Mouse (Mus musculus): ENCODE measurements at regions not wholly inside any gene's neighbourhood (a gene's known extent, or its start where the extent isn't known, plus 50 kb on each side); places are given as distances from the start of the nearest gene placed in this dataset.
A peak's percentile ranks its signal among the peaks of the same experiment; 100 is the strongest.

DNA sequence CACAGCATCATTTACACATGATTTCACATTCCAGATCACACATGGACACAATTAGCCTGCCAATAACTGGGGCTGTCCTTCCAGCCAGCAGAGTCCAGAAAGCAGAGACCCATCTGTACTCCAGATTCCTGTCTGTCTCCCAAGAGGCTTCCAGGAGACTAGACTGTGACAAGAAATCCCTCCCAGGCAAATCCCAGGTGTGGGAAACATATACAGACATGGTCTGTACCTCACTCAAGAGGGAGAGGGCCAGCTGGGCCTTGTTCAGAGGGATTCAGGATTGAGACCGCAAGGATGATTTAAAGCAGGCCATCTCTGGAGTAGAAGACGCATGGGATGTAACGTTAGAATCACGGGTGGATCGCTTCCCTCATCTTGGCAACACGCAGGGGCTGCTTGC is 182.7 kb upstream of the Prr30 start:
- no peak for DNase-seq (ENCODE audit: low spot score in 2 of 2)

DNA sequence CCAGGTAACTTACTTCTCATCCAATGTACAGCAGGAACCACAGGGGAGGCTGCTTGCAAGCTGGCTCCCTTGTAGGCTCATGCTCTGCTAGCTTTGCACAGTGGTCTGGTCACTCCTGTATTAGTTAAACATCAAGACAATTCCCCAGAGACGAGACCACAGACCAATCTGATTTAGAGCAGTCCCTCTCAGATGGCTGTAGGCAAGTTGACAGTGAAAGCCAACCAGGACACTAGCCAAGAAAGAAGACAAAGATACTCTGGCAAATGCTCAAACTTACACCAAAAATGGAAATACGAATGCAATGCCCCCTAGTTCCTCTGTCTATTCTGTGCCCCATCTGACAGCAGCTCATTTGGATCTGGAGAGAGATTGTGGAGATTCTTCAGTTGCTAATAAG is 181.8 kb upstream of the Prr30 start:
- DNase-seq (ENCODE audit: low spot score in 2 of 2) = no peak

DNA sequence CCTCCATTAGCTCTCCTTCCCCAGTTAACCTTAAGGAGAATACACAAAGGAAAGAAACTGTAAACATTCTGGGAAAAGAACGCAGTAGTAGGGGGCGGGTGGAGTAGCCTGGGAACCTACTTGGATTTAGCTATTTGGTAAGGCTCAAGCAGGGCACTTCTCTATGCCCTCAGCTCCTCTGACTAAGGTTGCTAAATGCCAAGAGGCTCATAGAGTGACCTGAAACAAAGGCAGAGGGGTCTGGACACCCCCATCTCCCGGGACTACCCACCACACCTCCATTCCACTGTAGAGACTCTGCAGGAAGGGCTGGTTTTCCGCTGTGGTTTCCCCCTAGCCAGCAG is 179.5 kb upstream of the Prr30 start:
- DNase-seq (ENCODE audit: low spot score in 2 of 2) = no peak

DNA sequence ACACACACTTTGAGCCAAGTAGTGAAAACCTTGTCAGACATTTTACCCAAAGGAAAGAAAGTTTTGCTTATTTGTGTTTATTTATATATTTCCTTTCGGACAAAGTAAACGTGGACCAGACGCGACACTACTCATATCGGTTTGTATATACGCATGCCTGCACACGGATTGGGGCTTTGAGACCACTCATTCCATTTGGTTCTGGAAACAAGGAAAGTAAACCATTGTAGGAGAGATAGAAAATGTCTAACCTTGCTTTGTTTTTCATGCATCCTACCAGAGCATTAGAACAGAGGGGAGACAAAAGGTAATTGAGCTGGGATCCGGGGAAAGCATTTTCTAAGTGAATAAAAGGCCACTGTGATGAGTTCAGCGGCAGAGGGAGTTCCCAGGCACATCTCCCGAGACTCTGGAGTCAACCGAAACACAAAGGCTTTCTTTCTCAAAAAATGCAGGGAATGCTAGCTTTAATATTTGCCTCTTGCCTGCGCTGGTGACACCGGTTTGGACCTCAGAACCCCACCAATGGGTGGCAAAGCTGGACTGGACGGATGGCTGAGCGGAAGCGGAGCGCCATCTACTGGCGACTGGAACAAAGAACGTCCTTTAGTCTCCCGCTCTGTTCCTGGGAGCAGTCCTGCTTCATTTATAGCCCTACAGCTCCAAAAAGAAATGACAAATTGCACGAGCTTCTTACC is 179.0 kb upstream of the Prr30 start:
- DNase-seq (ENCODE audit: low spot score in 2 of 2) = peak; percentile 33 to 52

DNA sequence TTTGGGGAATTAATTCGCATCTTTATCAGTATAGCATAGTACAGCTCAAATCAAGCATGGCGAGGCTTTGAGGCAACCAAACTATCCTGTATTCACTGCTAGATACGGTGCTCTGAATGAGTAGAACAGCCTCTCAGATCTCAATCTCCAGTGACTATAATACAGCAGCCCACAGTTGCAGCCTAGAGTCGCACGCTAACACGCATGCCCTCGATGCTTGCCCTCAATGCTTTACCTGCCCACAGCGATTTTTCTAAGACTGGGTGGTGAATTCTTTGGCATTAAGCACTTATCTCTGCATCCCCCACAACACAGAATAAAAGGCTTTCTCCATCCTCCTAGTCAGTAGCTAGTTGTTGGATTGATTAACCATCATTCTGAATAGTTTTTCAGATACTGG is 178.4 kb upstream of the Prr30 start:
- DNase-seq (ENCODE audit: low spot score in 2 of 2) = no peak

DNA sequence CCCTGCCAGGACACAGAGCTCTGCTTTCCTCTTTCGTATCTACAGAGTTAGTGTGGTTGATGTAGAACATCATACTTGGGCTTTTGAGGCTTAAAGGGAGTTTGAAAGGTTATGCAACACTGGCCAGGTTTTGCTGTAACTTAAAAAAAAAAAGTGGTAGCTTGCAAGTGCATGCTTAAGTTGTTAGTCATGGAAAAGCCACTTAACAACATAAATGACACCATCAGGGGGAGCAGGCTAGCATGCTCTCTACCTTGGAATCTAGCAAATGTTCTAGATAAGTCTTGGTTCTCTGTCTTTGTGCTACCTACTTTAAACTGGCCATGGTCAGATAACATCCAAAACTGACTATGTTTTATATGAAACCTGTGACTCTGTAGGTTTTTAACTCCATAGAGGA is 176.6 kb upstream of the Prr30 start:
- DNase-seq (ENCODE audit: low spot score in 2 of 2) = no peak

DNA sequence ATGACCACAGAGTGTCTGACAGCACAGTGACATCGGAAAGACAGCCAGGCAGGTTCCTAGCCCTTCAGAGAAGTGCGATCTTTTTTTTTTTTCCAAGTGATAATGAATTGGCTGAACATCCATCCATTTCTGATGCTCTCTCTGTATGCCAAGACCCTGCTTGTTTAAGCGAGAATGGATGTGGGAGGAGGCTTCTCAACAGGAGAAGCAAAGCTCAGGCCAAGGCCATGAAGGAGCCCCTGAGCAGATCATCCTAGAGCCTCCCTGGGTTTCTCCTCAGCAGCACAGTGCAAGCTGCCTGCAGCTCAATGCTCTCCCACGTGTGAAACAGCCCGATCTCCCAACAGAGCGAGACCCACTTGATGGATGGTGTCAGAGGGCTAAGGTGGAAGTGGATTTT is 175.7 kb upstream of the Prr30 start:
- no peak for DNase-seq (ENCODE audit: low spot score in 2 of 2)

DNA sequence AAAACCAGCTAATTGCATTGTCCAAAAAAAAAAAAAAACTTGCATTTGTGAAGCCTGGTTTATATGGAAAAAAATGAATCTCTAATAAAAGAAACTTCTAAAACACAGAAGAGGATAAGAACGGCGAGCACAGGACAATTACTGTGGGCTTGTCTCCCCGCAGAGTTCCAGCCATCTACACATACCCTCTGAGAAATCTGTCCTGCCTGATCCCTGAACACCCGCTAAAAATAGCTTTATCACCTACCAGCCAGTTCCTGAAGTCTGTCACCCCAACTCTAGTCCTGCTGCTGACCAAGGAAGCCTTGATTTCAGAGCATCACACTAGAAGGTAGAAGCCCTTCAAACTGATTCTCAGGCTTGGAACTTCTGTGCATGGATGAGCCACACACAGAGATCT is 173.7 kb upstream of the Prr30 start:
- DNase-seq (ENCODE audit: low spot score in 2 of 2) = no peak

DNA sequence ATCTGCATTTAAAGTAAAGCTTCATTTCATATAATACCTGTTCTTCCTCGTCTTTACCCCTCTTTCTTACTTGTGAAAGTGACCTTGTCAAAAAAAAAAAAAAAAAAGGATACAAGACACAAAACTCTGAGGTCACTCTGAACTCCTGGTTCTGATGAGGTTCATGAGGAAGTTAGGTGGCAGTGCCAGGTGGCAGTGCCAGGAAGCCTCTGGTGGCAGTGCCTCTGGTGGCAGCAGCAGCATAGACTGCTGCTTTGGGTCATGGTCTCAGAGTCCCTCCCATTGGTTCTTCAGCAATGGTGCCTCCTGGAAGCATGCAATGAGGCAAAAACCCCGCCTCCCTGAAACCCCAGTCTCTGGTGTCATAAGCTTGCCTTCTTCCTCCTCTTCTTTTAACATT is 159.7 kb upstream of the Prr30 start:
- DNase-seq (ENCODE audit: low spot score in 2 of 2) = no peak

DNA sequence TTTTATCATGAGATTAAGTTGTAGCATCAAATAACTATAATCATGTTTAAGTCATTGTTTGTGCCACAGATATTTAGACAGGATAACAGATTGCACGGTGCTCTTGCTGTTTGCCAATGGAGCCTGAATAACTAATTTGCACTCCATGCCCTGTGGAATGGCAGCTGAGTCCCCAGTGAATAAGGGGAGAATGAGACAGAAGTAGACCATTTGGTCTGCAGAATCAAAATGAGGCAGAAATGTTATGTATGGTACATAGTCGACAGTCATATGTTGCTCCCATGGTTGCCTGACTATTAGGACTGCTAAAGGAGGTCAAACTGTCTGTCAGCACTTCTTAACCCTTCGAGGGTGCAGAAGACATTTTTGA is 152.9 kb upstream of the Prr30 start:
- DNase-seq (ENCODE audit: low spot score in 2 of 2) = no peak

DNA sequence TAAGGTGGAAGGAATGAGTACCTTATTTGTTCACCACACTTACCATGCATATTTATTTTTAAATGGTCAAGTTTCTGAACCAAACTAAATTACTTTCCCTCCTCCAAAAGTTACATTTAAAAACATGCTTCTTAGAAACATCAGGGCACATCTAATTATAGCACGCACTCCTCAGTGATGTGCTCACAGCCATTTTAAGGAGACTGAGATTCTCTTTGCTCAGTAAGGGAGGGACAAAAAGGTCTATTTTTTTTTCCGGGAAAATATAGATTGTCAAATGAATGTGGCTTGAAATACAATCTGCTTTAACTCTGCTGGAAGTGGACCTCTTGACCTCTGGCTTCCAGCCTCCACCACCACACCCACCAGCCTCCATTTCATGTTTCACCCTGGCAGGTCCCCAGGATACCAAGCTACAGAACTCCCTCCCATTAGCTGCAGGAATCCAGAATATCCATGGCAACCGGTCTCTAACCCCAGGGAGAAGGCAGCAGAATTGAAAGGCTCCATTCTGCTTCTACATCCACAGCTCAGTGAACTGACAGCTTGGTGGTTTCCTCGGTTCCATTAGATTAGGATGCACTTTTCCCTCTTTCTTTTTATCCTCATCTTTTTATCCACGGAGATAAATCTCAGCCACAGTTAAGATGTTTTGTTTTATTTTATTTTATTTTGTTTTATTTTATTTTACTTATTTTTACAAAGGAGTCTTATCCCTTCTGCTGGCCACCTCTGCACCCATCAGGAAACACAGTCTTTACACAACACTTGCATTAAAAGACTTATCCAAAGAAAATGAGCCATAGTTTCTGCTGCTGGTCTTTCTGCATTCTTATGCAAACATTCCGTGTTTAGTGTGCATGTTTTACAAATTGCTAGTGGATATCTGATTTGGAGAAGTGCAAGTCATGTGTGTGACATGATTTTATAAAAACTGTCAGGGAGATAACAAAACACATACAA is 152.2 kb upstream of the Prr30 start:
- no peak for DNase-seq (ENCODE audit: low spot score in 2 of 2)

DNA sequence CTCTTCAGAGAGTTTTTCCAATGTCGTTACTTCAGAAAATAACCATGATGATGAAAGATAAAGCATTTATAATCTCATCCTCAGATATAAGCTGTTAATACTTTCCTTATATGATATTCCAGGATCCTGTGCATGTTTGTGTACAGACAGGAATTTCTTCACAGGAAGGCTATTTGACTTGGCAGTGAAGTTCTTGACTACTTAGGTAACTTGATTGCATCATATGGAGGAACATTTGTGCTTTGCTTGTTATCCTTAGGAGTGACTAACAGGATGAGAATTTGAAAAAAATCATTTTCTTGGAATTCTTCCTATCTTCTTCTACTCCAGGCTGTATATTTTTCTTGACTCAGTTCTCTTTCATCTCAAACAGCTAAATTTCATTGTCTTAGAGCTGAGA is 140.2 kb upstream of the Prr30 start:
- DNase-seq (ENCODE audit: low spot score in 2 of 2) = no peak

DNA sequence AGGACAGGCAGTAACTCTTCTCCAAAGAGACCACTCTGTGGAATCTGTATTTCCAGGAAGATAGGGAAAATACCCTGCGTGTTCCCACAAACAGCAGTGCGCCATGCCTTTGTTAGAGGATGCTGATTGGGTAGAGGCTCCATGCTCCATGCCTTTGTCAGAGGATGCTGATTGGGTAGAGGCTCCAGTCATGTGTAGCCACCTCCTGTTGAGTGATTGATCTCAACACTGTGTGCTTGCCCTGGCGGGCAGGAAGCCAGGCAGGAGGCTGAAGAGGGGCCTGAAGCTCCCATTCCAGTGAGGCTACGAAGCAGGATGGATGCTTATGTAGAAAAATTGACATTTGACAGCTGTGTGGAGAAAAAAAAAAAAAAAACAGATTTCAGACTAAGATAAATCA is 131.9 kb upstream of the Prr30 start:
- DNase-seq (ENCODE audit: low spot score in 2 of 2) = no peak

DNA sequence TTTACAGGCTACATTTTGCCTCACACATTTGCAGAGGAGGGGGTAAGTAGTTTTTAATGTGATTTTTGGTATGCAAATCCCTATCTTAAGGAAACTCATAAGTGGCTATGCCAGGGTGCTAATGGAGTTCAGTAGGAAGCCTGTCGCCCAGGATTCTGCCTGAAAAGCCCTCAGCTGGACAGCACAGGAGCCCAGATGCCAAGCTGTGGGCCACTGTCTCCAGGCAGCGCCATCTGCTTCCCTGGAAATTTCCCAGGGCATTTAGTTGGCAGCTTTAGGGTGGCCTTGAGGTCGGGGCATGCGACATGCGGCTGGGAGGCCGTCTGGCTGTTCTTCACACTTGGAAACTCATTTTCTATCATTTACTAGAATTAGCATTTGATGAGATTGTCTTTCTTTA is 127.3 kb upstream of the Prr30 start:
- no peak for DNase-seq (ENCODE audit: low spot score in 2 of 2)

DNA sequence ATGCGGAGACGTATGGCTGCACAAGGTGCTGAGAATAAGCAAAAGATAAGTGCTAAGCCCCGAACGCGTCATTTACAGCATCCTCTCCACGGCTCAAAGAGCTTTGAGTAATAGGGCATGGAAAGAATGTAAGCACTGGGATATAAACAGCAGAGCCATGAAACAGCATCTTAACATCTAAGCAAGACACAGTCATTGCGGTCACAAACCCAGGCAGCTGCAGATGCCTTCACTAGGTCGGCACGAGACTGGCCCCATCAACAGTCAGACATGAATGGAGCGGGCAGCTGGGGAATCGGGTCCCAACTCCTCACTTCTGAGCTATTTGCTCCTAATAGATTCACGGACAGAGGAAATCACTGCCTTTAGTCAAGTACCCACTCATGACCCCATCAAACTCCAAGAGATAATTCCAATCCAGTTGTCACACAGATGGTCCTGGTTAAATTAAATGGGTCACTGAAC is 126.4 kb upstream of the Prr30 start:
- DNase-seq (ENCODE audit: low spot score in 2 of 2) = no peak

DNA sequence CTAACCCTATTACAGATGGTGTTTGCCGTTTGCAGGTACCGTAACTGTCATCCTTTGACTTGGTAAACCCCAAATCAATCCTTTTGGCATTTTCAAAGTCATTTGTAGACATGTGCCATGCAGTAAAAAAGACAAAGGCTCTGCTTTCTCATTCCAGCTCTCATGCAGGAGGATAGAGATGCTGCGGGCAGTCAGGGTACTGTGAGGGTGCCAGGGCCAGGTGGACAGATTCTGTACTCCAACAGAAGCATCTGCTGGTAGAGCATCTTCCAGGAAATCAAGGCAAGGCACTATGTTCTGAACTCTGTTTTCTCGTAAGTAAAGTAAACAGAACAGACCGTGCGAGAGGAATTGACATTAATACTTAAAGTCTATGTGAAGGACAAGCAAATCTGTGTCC is 123.2 kb upstream of the Prr30 start:
- DNase-seq (ENCODE audit: low spot score in 2 of 2) = no peak

DNA sequence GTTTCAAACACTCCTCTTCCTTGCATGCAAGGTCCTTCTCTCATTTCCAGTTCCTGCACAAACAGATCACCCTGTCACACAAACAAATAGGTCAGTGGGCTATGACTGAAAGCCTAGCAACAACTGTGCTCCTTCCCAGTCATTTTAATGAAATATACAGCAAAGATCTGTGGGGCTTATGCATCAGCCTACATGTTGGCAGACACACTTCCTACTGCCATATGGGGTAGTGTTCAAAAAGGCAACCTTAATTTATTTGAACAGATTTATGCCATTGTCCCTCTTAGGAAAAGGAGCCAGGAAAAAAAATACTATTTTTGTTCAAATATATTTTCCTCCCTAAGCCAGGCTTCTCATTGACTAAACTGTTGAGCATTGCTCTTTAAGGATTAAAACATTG is 107.8 kb upstream of the Prr30 start:
- DNase-seq (ENCODE audit: low spot score in 2 of 2) = no peak

DNA sequence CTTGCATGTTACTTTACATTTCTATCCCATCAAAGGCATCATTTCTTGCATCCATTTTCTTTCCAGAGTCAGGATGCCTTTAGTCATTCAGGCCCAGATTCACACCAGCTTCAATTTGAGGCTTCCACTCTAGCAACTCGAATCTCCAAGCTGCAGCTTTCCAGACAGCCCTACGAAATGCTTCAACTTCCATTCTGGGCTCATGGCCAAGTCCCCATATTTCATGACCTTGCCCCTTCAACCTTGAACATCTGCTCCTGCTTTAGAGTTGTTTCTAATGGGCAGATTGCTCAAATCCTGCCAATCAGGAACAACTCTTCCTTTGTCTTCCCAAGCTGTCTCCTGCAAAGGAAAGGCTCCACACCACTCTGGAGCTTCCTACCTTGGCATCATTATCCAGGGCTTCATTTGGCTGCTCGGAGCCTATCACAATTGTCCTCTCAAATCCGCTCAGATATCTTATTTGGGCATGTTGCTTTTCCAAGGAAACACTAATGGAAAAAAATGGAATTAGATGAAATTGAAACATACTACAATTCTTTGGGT is 104.4 kb upstream of the Prr30 start:
- no peak for DNase-seq (ENCODE audit: low spot score in 2 of 2)

DNA sequence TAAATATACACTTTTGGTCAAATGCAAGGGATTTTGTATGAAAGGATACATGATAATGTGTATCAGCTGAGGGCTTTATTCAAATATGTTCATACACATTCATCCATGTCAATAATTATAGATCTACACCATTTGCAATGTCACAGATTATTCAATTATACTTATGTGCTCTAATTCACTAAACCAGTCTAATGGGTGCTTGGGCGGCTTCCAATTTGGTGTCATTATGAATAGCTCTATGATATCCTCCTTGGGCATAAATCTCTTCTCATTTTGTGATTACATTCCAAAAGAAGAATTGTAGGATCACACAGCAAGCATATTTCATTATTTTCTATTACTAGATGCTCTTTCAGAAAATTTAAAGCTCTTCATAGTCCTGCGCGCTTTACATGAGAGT is 97.7 kb upstream of the Prr30 start:
- no peak for DNase-seq (ENCODE audit: low spot score in 2 of 2)

DNA sequence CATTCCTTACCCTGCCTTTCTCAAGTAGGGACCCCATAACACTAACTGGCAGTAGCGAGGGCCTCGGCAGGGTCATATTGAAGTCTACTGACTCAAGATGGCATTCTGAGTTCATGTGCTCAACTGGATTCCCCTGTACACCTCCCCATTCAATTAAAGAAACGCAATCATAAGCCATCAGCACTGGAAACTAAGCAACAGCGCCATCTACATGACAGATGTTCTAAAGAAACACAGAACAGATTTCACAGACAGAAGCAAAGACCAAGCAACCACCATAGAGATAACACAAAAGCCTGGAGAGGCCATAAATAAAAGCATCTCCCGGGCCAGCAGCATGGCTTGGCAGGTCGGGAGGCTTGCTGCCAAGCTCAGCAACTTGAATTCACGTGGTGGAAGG is 94.6 kb upstream of the Prr30 start:
- peak; percentile 5 to 14 for DNase-seq (ENCODE audit: low spot score in 2 of 2)

DNA sequence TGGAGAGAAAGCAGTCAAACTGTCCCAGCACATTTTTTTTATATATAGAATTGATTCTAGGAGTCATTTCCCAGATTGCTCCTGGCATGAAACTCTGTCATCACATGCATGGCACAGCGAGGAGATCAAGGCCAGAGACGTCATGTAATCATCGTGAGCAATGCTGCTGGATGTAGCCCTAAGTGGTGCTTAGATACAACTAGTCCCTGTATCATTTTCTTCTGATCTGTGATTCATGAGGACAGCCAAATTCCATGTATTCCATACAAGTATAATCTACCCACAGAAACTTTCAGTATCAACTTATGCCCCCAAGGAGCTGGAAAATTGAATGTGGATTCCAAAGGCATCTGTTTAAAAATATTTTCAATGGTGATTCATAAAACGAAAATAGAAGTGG is 87.6 kb upstream of the Prr30 start:
- DNase-seq (ENCODE audit: low spot score in 2 of 2) = no peak

DNA sequence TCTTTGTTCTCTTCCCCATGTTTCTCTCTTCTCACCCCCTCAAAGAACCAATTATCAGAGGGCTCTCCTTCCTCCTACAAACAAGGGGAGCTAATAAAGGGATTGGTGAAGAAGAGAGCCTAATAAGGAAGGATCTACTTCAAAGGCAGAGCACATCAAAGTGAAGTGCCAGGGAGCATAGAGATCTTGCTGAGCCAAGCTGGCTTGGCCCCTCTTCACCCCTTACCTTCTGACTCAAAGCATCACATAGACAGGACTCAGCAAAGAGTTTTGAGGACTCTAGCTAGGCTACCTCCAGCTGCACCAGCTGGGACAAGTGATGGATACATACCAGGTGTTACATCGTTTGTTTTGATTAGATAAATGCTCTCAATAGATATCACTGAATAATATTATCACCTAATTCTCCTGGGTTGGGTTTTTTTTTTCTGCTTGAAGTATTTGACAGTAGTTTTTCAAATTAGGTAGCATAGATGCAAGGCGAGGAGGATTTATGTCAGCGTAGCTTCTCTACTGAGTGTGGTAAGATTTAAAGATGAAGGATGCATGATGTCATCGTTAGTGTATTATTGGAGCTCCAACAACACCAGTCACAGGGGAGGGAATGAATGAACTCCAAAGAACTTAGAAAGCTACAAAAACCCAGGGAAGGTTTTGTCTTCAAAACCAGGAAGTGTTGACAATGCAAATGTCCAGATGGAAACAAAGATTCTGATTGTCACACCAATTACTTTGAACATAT is 69.1 kb upstream of the Prr30 start:
- DNase-seq (ENCODE audit: low spot score in 2 of 2) = no peak

All from right cerebral cortex, postnatal 36 days (tissue).